Mouse (Mus musculus) cortical plate, adult 2 months (tissue): ENCODE measurements around the gene Gabbr2. TPM values are rescaled to one million over a fixed set of nuclear protein-coding genes. Genes with fewer than 3 reads are reported as not detected.

Experiments used
- H3K27ac ChIP-seq: fragments of 200-500 bp; 2 replicates; pipeline ENCODE4 v1.5.1; 2012; ENCODE audit warnings: low read length, control low read depth, inconsistent platforms; ENCODE audit not compliant: insufficient read depth
- H3K4me1 ChIP-seq: fragments of 200-500 bp; 2 replicates; pipeline ENCODE4 v1.6.1; 2011; ENCODE audit warnings: low read length; ENCODE audit not compliant: control insufficient read depth, insufficient read depth
- H3K4me3 ChIP-seq: fragments of 200-500 bp; 2 replicates; pipeline ENCODE4 v1.5.1; 2011; ENCODE audit warnings: mild to moderate bottlenecking, low read length, control low read depth; ENCODE audit not compliant: insufficient read depth
- CTCF ChIP-seq: fragments of 200-500 bp; IDR thresholded peaks from 2 replicates; pipeline ENCODE4 v1.5.1; 2011; ENCODE audit warnings: mild to moderate bottlenecking, control low read depth, low read length; ENCODE audit not compliant: insufficient read depth; ENCODE audit errors: extremely low read depth
- POLR2A ChIP-seq: fragments of 200-500 bp; IDR thresholded peaks from 2 replicates; pipeline ENCODE4 v1.6.1; 2011; ENCODE audit warnings: mild to moderate bottlenecking, low read length, control low read depth; ENCODE audit not compliant: insufficient read depth; ENCODE audit errors: extremely low read depth
- polyA plus RNA-seq: library from polyadenylated mRNA; depleted of rRNA; stranded (reverse); fragments of >200 nt; gene quantifications from 2 replicates; pipeline ENCODE4 v1.2.3, GENCODE M21; 2012

Gabbr2 gene
- polyA plus RNA-seq, 1 experiment, result 139 TPM

- Histone ChIP-seq H3K27ac (no peak overlapping the region), H3K4me3 (no peak overlapping the region), H3K4me1 (peaks cover 18% of the 10 kb centered on the region)
- TF ChIP-seq CTCF (no peak), POLR2A (no peak)
Observed at GRCm38 (mm10) chr4:46931706-46932397, 59.8 kb downstream of the Gabbr2 start.

GRCm38 (mm10) chr4:46928112-46928511, 63.6 kb downstream of the Gabbr2 start:
- no peak for TF ChIP-seq POLR2A
- TF ChIP-seq CTCF, result no peak
- Histone ChIP-seq H3K4me1 (peaks cover 21% of the 10 kb centered on the region), H3K27ac (peak overlapping the region; percentile 33; the same call in 1 of the 2 replicates), H3K4me3 (no peak overlapping the region)

DNA sequence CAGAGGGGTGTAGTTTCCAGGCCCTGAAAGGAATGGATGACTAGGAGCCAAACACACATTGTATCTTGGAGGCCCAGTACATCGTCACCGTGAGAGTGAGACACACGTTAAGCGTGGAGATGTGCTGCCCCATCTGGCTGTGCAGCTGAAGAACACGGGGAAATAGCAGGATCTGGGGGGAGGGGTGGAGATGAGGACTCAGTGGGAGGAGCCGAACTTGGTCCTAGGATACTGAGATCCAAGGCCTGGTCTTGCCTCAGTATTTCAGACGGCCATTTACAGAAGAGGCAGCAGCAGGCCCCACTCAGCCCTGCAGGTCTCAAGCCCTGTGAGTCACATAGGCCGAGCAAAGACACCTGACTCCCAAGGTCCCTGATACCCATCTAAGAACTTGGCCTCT, 72.5 kb downstream of the Gabbr2 start:
- Histone ChIP-seq H3K4me3 (no peak overlapping the region), H3K27ac (no peak overlapping the region), H3K4me1 (peaks cover 2% of the 10 kb centered on the region; the same call in 1 of the 2 replicates)
- TF ChIP-seq CTCF, result peak; percentile 52; the same call in 1 of the 2 replicates
- TF ChIP-seq POLR2A, result no peak

- TF ChIP-seq CTCF (no peak), POLR2A (no peak)
- Histone ChIP-seq H3K4me1 (peaks cover 2% of the 10 kb centered on the region), H3K27ac (no peak overlapping the region), H3K4me3 (no peak overlapping the region)
Observed at GRCm38 (mm10) chr4:46916786-46917185, 74.9 kb downstream of the Gabbr2 start.

GRCm38 (mm10) chr4:46915934-46916333, 75.7 kb downstream of the Gabbr2 start:
- no peak overlapping the region for H3K27ac ChIP-seq
- TF ChIP-seq CTCF, result no peak
- TF ChIP-seq POLR2A, result no peak
- peaks cover 2% of the 10 kb centered on the region for H3K4me1 ChIP-seq
- H3K4me3 ChIP-seq, result no peak overlapping the region

DNA sequence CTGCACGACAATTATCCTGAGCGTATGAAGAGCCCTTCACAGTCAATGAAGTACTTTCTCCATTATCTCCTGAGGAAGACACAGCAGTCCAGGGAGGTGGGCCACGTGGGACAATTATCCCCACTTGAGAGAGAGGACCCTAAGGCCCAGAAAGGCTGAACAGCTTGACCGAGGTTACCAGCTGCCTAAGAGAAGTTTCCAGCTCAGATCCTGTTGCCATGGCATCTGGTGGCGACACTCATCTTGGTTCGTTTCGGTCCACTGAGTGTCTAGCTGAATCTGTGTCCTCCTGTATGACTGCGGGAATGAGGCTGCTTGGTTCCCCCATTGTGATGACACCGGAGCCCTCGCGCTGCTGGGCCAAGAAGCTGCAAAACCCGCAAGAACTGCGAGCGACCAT, 76.2 kb downstream of the Gabbr2 start:
- no peak overlapping the region for H3K4me3 ChIP-seq
- TF ChIP-seq CTCF, result no peak
- TF ChIP-seq POLR2A, result no peak
- peaks cover 2% of the 10 kb centered on the region for H3K4me1 ChIP-seq
- no peak overlapping the region for H3K27ac ChIP-seq

GRCm38 (mm10) chr4:46914606-46915005, 77.1 kb downstream of the Gabbr2 start:
- TF ChIP-seq POLR2A (no peak), CTCF (no peak)
- H3K4me3 ChIP-seq, result no peak overlapping the region
- H3K4me1 ChIP-seq, result peaks cover under 1% of the 10 kb centered on the region
- no peak overlapping the region for H3K27ac ChIP-seq

DNA sequence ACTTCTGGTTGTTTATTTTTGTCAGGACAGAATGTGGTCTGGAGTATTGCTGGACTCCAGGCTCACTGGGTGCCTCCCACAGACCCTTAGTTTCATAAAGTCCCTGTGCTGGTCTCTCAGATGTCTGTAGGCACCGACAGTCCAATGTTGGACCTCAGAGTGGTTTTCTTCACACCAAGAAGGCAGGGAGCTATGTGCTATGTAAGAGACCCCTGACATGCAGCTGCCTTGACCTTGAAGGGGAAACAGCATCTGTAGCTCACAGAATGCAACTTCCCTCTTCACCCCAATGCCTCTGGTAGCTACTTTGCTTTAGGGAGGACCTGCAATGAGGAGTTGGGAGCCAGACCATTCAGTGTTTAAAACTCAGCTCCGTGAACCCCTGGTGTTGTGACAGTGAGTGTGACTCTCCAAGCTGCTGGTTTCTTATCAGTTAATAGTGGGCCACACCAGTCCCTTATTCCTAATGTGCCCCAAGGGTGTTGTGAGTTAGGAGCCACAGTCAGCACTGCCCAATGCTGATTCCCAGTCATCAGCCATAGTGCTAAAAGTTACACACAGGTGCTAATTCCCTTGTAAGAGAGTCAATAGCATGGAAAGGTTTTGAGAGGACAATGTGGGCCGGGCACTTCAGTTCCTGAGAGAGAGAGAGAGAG, 85.5 kb downstream of the Gabbr2 start:
- Histone ChIP-seq H3K4me1 (peaks cover 16% of the 10 kb centered on the region), H3K4me3 (no peak overlapping the region), H3K27ac (no peak overlapping the region)
- no peak for TF ChIP-seq CTCF

GRCm38 (mm10) chr4:46905152-46905551, 86.5 kb downstream of the Gabbr2 start:
- no peak overlapping the region for H3K4me3 ChIP-seq
- TF ChIP-seq POLR2A (no peak), CTCF (no peak)
- no peak overlapping the region for H3K27ac ChIP-seq
- H3K4me1 ChIP-seq, result peaks cover 16% of the 10 kb centered on the region

- TF ChIP-seq CTCF (no peak), POLR2A (no peak)
- no peak overlapping the region for H3K4me3 ChIP-seq
- H3K27ac ChIP-seq, result no peak overlapping the region
- H3K4me1 ChIP-seq, result peaks cover 16% of the 10 kb centered on the region
Observed at GRCm38 (mm10) chr4:46904129-46904528, 87.5 kb downstream of the Gabbr2 start.
